Mouse (Mus musculus): Measurements from ENCODE around the gene D1Ertd622e. TPM values are rescaled to one million over a fixed set of nuclear protein-coding genes. Genes with fewer than 3 reads are reported as not detected.

The D1Ertd622e gene
- polyA plus RNA-seq, 1 experiment from 2014 or later = 23.8 TPM

GRCm38 (mm10) chr1:97630146-97630545 is 31.7 kb downstream of the D1Ertd622e start:
- H3K27ac ChIP-seq (ENCODE audit: low read depth) = no peak overlapping the region
- no peaks in the 10 kb centered on the region for H3K27me3 ChIP-seq (ENCODE audit: insufficient read depth, low read length)
- DNase-seq = no peak
- 73% methylated on average over 5 of the region's 5 CpGs for WGBS (ENCODE audit: insufficient replicate concordance)
- H3K9me3 ChIP-seq (ENCODE audit: low read length) = no peaks in the 10 kb centered on the region
- H3K4me2 ChIP-seq (ENCODE audit: low read depth, low read length) = no peak overlapping the region
- no peak for ATAC-seq
- TF ChIP-seq EP300 (IDR thresholded peaks at IDR 0.05; ENCODE audit: low read depth) = no peak
- TF ChIP-seq CTCF (IDR thresholded peaks at IDR 0.05; ENCODE audit: low read depth) = no peak
- no peak overlapping the region for H3K9ac ChIP-seq (replicated peaks)
- H3K4me1 ChIP-seq (ENCODE audit: insufficient read depth) = no peaks in the 10 kb centered on the region
- peaks cover 4% of the 10 kb centered on the region; the same call in 1 of the 2 replicates for H3K36me3 ChIP-seq (replicated peaks; ENCODE audit: insufficient read depth, low read length)
- H3K4me3 ChIP-seq (ENCODE audit: low read depth, low read length) = no peak overlapping the region

GRCm38 (mm10) chr1:97628859-97629258 is 33.0 kb downstream of the D1Ertd622e start:
- Histone ChIP-seq H3K9me3 (ENCODE audit: low read length) (no peaks in the 10 kb centered on the region), H3K27ac (ENCODE audit: low read depth) (no peak overlapping the region), H3K36me3 (replicated peaks; ENCODE audit: insufficient read depth, low read length) (0 out of 2 replicates have a peak, but pooled peaks cover 4% of the 10 kb centered on the region), H3K4me1 (ENCODE audit: insufficient read depth) (no peaks in the 10 kb centered on the region), H3K27me3 (ENCODE audit: insufficient read depth, low read length) (no peaks in the 10 kb centered on the region), H3K4me3 (ENCODE audit: low read depth, low read length) (no peak overlapping the region), H3K9ac (replicated peaks) (no peak overlapping the region), H3K4me2 (ENCODE audit: low read depth, low read length) (no peak overlapping the region)
- WGBS (ENCODE audit: insufficient replicate concordance) = 85% methylated on average over 7 of the region's 7 CpGs
- no peak for DNase-seq
- TF ChIP-seq CTCF (IDR thresholded peaks at IDR 0.05; ENCODE audit: low read depth) = no peak
- no peak for ATAC-seq

GRCm38 (mm10) chr1:97628016-97628415 is 33.9 kb downstream of the D1Ertd622e start:
- 91% methylated on average over 8 of the region's 8 CpGs for WGBS (ENCODE audit: insufficient replicate concordance)
- H3K27me3 ChIP-seq (ENCODE audit: insufficient read depth, low read length) = no peaks in the 10 kb centered on the region
- H3K4me1 ChIP-seq (ENCODE audit: insufficient read depth) = no peaks in the 10 kb centered on the region
- no peak for ATAC-seq
- no peaks in the 10 kb centered on the region for H3K9me3 ChIP-seq (ENCODE audit: low read length)
- H3K27ac ChIP-seq (ENCODE audit: low read depth) = no peak overlapping the region
- H3K9ac ChIP-seq (replicated peaks) = no peak overlapping the region
- no peak overlapping the region for H3K4me3 ChIP-seq (ENCODE audit: low read depth, low read length)
- TF ChIP-seq CTCF (IDR thresholded peaks at IDR 0.05; ENCODE audit: low read depth) = no peak
- TF ChIP-seq EP300 (IDR thresholded peaks at IDR 0.05; ENCODE audit: low read depth) = no peak
- no peak for DNase-seq
- no peaks in the 10 kb centered on the region for H3K36me3 ChIP-seq (replicated peaks; ENCODE audit: insufficient read depth, low read length)
- H3K4me2 ChIP-seq (ENCODE audit: low read depth, low read length) = no peak overlapping the region

- no peaks in the 10 kb centered on the region for H3K36me3 ChIP-seq (replicated peaks; ENCODE audit: insufficient read depth, low read length)
- no peak overlapping the region for H3K9ac ChIP-seq (replicated peaks)
- ATAC-seq (no peak), DNase-seq (no peak)
- H3K27ac ChIP-seq (ENCODE audit: low read depth) = no peak overlapping the region
- no peaks in the 10 kb centered on the region for H3K9me3 ChIP-seq (ENCODE audit: low read length)
- WGBS (ENCODE audit: insufficient replicate concordance) = 53% methylated on average over 6 of the region's 6 CpGs
- H3K4me3 ChIP-seq (ENCODE audit: low read depth, low read length) = no peak overlapping the region
- H3K4me1 ChIP-seq (ENCODE audit: insufficient read depth) = no peaks in the 10 kb centered on the region
- no peak overlapping the region for H3K4me2 ChIP-seq (ENCODE audit: low read depth, low read length)
- no peak for TF ChIP-seq EP300 (IDR thresholded peaks at IDR 0.05; ENCODE audit: low read depth)
- TF ChIP-seq CTCF (IDR thresholded peaks at IDR 0.05; ENCODE audit: low read depth) = no peak
- no peaks in the 10 kb centered on the region for H3K27me3 ChIP-seq (ENCODE audit: insufficient read depth, low read length)
Measured at GRCm38 (mm10) chr1:97625427-97625826, 36.4 kb downstream of the D1Ertd622e start.

GRCm38 (mm10) chr1:97624386-97624785 is 37.5 kb downstream of the D1Ertd622e start:
- ATAC-seq (no peak), DNase-seq (no peak)
- 62% methylated on average over 2 of the region's 2 CpGs for WGBS (ENCODE audit: insufficient replicate concordance)
- Histone ChIP-seq H3K4me1 (ENCODE audit: insufficient read depth) (no peaks in the 10 kb centered on the region), H3K27me3 (ENCODE audit: insufficient read depth, low read length) (no peaks in the 10 kb centered on the region), H3K9ac (replicated peaks) (no peak overlapping the region), H3K9me3 (ENCODE audit: low read length) (no peaks in the 10 kb centered on the region), H3K36me3 (replicated peaks; ENCODE audit: insufficient read depth, low read length) (no peaks in the 10 kb centered on the region), H3K4me3 (ENCODE audit: low read depth, low read length) (no peak overlapping the region), H3K27ac (ENCODE audit: low read depth) (no peak overlapping the region), H3K4me2 (ENCODE audit: low read depth, low read length) (no peak overlapping the region)
- TF ChIP-seq CTCF (IDR thresholded peaks at IDR 0.05; ENCODE audit: low read depth) = no peak
- no peak for TF ChIP-seq EP300 (IDR thresholded peaks at IDR 0.05; ENCODE audit: low read depth)

GRCm38 (mm10) chr1:97623214-97623856 is 38.5 kb downstream of the D1Ertd622e start:
- H3K27me3 ChIP-seq (ENCODE audit: insufficient read depth, low read length) = no peaks in the 10 kb centered on the region
- ATAC-seq = no peak
- H3K9me3 ChIP-seq (ENCODE audit: low read length) = no peaks in the 10 kb centered on the region
- no peak overlapping the region for H3K4me3 ChIP-seq (ENCODE audit: low read depth, low read length)
- no peak for DNase-seq
- no peaks in the 10 kb centered on the region for H3K4me1 ChIP-seq (ENCODE audit: insufficient read depth)
- WGBS (ENCODE audit: insufficient replicate concordance) = 38% methylated on average over 1 of the region's 1 CpGs
- H3K9ac ChIP-seq (replicated peaks) = no peak overlapping the region
- no peak overlapping the region for H3K27ac ChIP-seq (ENCODE audit: low read depth)
- TF ChIP-seq CTCF (IDR thresholded peaks at IDR 0.05; ENCODE audit: low read depth) (no peak), EP300 (IDR thresholded peaks at IDR 0.05; ENCODE audit: low read depth) (no peak)
- H3K36me3 ChIP-seq (replicated peaks; ENCODE audit: insufficient read depth, low read length) = no peaks in the 10 kb centered on the region
- no peak overlapping the region for H3K4me2 ChIP-seq (ENCODE audit: low read depth, low read length)

All from liver, postnatal 0 days (tissue).